Mouse (Mus musculus): ENCODE results near the gene Masp1. TPM values are rescaled to one million over a fixed set of nuclear protein-coding genes. Genes with fewer than 3 reads are reported as not detected.

Gene Masp1
- polyA plus RNA-seq, 1 experiment, result 16.4 TPM

GRCm38 (mm10) chr16:23496245-23496924 is 24.2 kb downstream of the Masp1 start:
- Histone ChIP-seq H3K4me2 (ENCODE audit: low read depth) (no peak overlapping the region), H3K36me3 (ENCODE audit: control insufficient read depth, insufficient read depth) (no peaks in the 10 kb centered on the region)

GRCm38 (mm10) chr16:23492783-23493182 is 27.8 kb downstream of the Masp1 start:
- TF ChIP-seq CEBPB (IDR thresholded peaks at IDR 0.05; ENCODE audit: insufficient read depth, poor library complexity, severe bottlenecking), result no peak
- no peak for TF ChIP-seq E2F4 (IDR thresholded peaks at IDR 0.05; ENCODE audit: insufficient read depth)
- no peak for TF ChIP-seq USF1 (IDR thresholded peaks at IDR 0.05; ENCODE audit: low read depth)
- TF ChIP-seq REST (IDR thresholded peaks at IDR 0.05; ENCODE audit: insufficient read depth, insufficient read length), result no peak
- no peak for TF ChIP-seq MYOD1 (IDR thresholded peaks at IDR 0.05; ENCODE audit: control insufficient read depth in 1 of 3, insufficient read length in 2 of 3, low read depth in 2 of 3)
- no peak for TF ChIP-seq TCF12 (IDR thresholded peaks at IDR 0.05; ENCODE audit: insufficient read depth, poor library complexity, severe bottlenecking)
- TF ChIP-seq POLR2A (IDR thresholded peaks at IDR 0.05; ENCODE audit: insufficient read length, low read depth), result no peak
- no peak for TF ChIP-seq SRF (IDR thresholded peaks at IDR 0.05; ENCODE audit: control insufficient read depth, insufficient read length, low read depth)
- no peak for TF ChIP-seq TCF3 (IDR thresholded peaks at IDR 0.05; ENCODE audit: insufficient read length, low read depth)
- TF ChIP-seq MAX (IDR thresholded peaks at IDR 0.05; ENCODE audit: low read depth), result no peak
- TF ChIP-seq POLR2AphosphoS2 (IDR thresholded peaks at IDR 0.05; ENCODE audit: insufficient read length, low read depth), result no peak
- no peak for TF ChIP-seq MYOG (IDR thresholded peaks at IDR 0.05; ENCODE audit: control insufficient read depth in 1 of 3, insufficient read depth in 1 of 3, insufficient read length in 2 of 3, low read depth in 2 of 3)
- H3K36me3 ChIP-seq (ENCODE audit: control insufficient read depth, insufficient read depth), result no peaks in the 10 kb centered on the region
- no peaks in the 10 kb centered on the region for H3K27me3 ChIP-seq (ENCODE audit: control insufficient read depth, insufficient read depth, insufficient read length)
- no peak overlapping the region for H3K4me3 ChIP-seq
- H3ac ChIP-seq (ENCODE audit: control insufficient read depth, insufficient read length), result no peak overlapping the region
- no peak overlapping the region for H3K4me2 ChIP-seq (ENCODE audit: low read depth)
- no peaks in the 10 kb centered on the region for H3K79me2 ChIP-seq (ENCODE audit: control insufficient read depth, insufficient read depth)

More at GRCm38 (mm10) chr16:23496245-23496924, 24.2 kb downstream of the Masp1 start:
- Histone ChIP-seq H3K27me3 (ENCODE audit: control insufficient read depth, insufficient read depth, insufficient read length) (no peaks in the 10 kb centered on the region), H3K79me2 (ENCODE audit: control insufficient read depth, insufficient read depth) (no peaks in the 10 kb centered on the region), H3K4me3 (no peak overlapping the region), H3ac (ENCODE audit: control insufficient read depth, insufficient read length) (no peak overlapping the region)
- TF ChIP-seq MAX (IDR thresholded peaks at IDR 0.05; ENCODE audit: low read depth), result no peak
- TF ChIP-seq POLR2AphosphoS2 (IDR thresholded peaks at IDR 0.05; ENCODE audit: insufficient read length, low read depth), result no peak
- no peak for TF ChIP-seq E2F4 (IDR thresholded peaks at IDR 0.05; ENCODE audit: insufficient read depth)
- TF ChIP-seq MYOD1 (IDR thresholded peaks at IDR 0.05; ENCODE audit: control insufficient read depth in 1 of 3, insufficient read length in 2 of 3, low read depth in 2 of 3), result no peak
- TF ChIP-seq SRF (IDR thresholded peaks at IDR 0.05; ENCODE audit: control insufficient read depth, insufficient read length, low read depth), result no peak
- TF ChIP-seq MYOG (IDR thresholded peaks at IDR 0.05; ENCODE audit: control insufficient read depth in 1 of 3, insufficient read depth in 1 of 3, insufficient read length in 2 of 3, low read depth in 2 of 3), result no peak
- no peak for TF ChIP-seq USF1 (IDR thresholded peaks at IDR 0.05; ENCODE audit: low read depth)
- TF ChIP-seq TCF3 (IDR thresholded peaks at IDR 0.05; ENCODE audit: insufficient read length, low read depth), result no peak
- TF ChIP-seq POLR2A (IDR thresholded peaks at IDR 0.05; ENCODE audit: insufficient read length, low read depth), result no peak
- TF ChIP-seq CEBPB (IDR thresholded peaks at IDR 0.05; ENCODE audit: insufficient read depth, poor library complexity, severe bottlenecking), result no peak
- TF ChIP-seq TCF12 (IDR thresholded peaks at IDR 0.05; ENCODE audit: insufficient read depth, poor library complexity, severe bottlenecking), result no peak
- TF ChIP-seq REST (IDR thresholded peaks at IDR 0.05; ENCODE audit: insufficient read depth, insufficient read length), result no peak

- Histone ChIP-seq H3K27me3 (ENCODE audit: control insufficient read depth, insufficient read depth, insufficient read length) (no peaks in the 10 kb centered on the region), H3K4me3 (no peak overlapping the region), H3ac (ENCODE audit: control insufficient read depth, insufficient read length) (no peak overlapping the region), H3K79me2 (ENCODE audit: control insufficient read depth, insufficient read depth) (no peaks in the 10 kb centered on the region), H3K36me3 (ENCODE audit: control insufficient read depth, insufficient read depth) (peaks cover 11% of the 10 kb centered on the region), H3K4me2 (ENCODE audit: low read depth) (no peak overlapping the region)
- no peak for TF ChIP-seq POLR2A (IDR thresholded peaks at IDR 0.05; ENCODE audit: insufficient read length, low read depth)
- no peak for TF ChIP-seq USF1 (IDR thresholded peaks at IDR 0.05; ENCODE audit: low read depth)
- TF ChIP-seq MYOG (IDR thresholded peaks at IDR 0.05; ENCODE audit: control insufficient read depth in 1 of 3, insufficient read depth in 1 of 3, insufficient read length in 2 of 3, low read depth in 2 of 3), result no peak
- no peak for TF ChIP-seq TCF3 (IDR thresholded peaks at IDR 0.05; ENCODE audit: insufficient read length, low read depth)
- no peak for TF ChIP-seq CEBPB (IDR thresholded peaks at IDR 0.05; ENCODE audit: insufficient read depth, poor library complexity, severe bottlenecking)
- TF ChIP-seq E2F4 (IDR thresholded peaks at IDR 0.05; ENCODE audit: insufficient read depth), result no peak
- no peak for TF ChIP-seq MAX (IDR thresholded peaks at IDR 0.05; ENCODE audit: low read depth)
- TF ChIP-seq POLR2AphosphoS2 (IDR thresholded peaks at IDR 0.05; ENCODE audit: insufficient read length, low read depth), result no peak
- no peak for TF ChIP-seq SRF (IDR thresholded peaks at IDR 0.05; ENCODE audit: control insufficient read depth, insufficient read length, low read depth)
- no peak for TF ChIP-seq MYOD1 (IDR thresholded peaks at IDR 0.05; ENCODE audit: control insufficient read depth in 1 of 3, insufficient read length in 2 of 3, low read depth in 2 of 3)
- TF ChIP-seq TCF12 (IDR thresholded peaks at IDR 0.05; ENCODE audit: insufficient read depth, poor library complexity, severe bottlenecking), result no peak
- no peak for TF ChIP-seq REST (IDR thresholded peaks at IDR 0.05; ENCODE audit: insufficient read depth, insufficient read length)
These were observed 37.3 kb downstream of the Masp1 start for GRCm38 (mm10) chr16:23483292-23483691.

GRCm38 (mm10) chr16:23482846-23483245 is 37.8 kb downstream of the Masp1 start:
- no peaks in the 10 kb centered on the region for H3K27me3 ChIP-seq (ENCODE audit: control insufficient read depth, insufficient read depth, insufficient read length)
- peaks cover 11% of the 10 kb centered on the region for H3K36me3 ChIP-seq (ENCODE audit: control insufficient read depth, insufficient read depth)
- H3K4me2 ChIP-seq (ENCODE audit: low read depth), result no peak overlapping the region
- no peak overlapping the region for H3ac ChIP-seq (ENCODE audit: control insufficient read depth, insufficient read length)
- H3K79me2 ChIP-seq (ENCODE audit: control insufficient read depth, insufficient read depth), result no peaks in the 10 kb centered on the region
- TF ChIP-seq TCF12 (IDR thresholded peaks at IDR 0.05; ENCODE audit: insufficient read depth, poor library complexity, severe bottlenecking), result no peak
- TF ChIP-seq CEBPB (IDR thresholded peaks at IDR 0.05; ENCODE audit: insufficient read depth, poor library complexity, severe bottlenecking), result no peak
- TF ChIP-seq MYOD1 (IDR thresholded peaks at IDR 0.05; ENCODE audit: control insufficient read depth in 1 of 3, insufficient read length in 2 of 3, low read depth in 2 of 3), result no peak
- TF ChIP-seq USF1 (IDR thresholded peaks at IDR 0.05; ENCODE audit: low read depth), result no peak
- no peak for TF ChIP-seq MYOG (IDR thresholded peaks at IDR 0.05; ENCODE audit: control insufficient read depth in 1 of 3, insufficient read depth in 1 of 3, insufficient read length in 2 of 3, low read depth in 2 of 3)
- TF ChIP-seq POLR2A (IDR thresholded peaks at IDR 0.05; ENCODE audit: insufficient read length, low read depth), result no peak
- no peak for TF ChIP-seq POLR2AphosphoS2 (IDR thresholded peaks at IDR 0.05; ENCODE audit: insufficient read length, low read depth)
- no peak for TF ChIP-seq MAX (IDR thresholded peaks at IDR 0.05; ENCODE audit: low read depth)
- no peak for TF ChIP-seq E2F4 (IDR thresholded peaks at IDR 0.05; ENCODE audit: insufficient read depth)
- TF ChIP-seq REST (IDR thresholded peaks at IDR 0.05; ENCODE audit: insufficient read depth, insufficient read length), result no peak
- no peak for TF ChIP-seq SRF (IDR thresholded peaks at IDR 0.05; ENCODE audit: control insufficient read depth, insufficient read length, low read depth)
- TF ChIP-seq TCF3 (IDR thresholded peaks at IDR 0.05; ENCODE audit: insufficient read length, low read depth), result no peak
- H3K4me3 ChIP-seq, result no peak overlapping the region
